Mouse (Mus musculus) CD8-positive naive resting alpha-beta T cell, adult 2 months (primary cell): Measurements from ENCODE around the gene Pi16.
"Not testable (repeated sequence)": the region's sequence is repeated elsewhere in the genome, so short reads cannot be mapped to it uniquely, and the experiment has no call there.

Experiments used
- DNase-seq, 2 experiments: peaks; one replicate each; pipeline ENCODE4 v3.0.0; 2022; ENCODE audit warnings: low read depth in 2 of 2, low spot score in 2 of 2

Gene Pi16

DNA sequence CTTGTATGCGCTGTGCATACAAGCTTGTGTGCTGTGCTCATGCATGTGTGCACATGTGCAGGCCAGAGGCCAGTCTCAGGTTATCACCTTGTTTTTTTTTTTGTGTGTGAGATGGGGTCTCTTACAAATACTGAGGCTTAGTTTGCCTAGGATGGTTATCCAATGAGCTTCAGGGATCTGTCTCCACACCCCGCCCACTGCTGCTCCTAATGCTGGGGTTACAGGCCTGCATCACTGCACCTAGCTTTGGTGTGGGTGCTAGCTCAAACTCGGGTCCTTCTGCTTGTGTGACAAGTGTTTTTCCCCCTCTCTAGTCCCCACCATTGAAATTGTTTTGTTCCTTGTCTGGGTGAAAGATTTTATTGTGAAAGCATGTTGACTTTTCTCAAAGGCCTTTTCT lies 12.7 kb downstream of the Pi16 start:
- no peak for DNase-seq

DNA sequence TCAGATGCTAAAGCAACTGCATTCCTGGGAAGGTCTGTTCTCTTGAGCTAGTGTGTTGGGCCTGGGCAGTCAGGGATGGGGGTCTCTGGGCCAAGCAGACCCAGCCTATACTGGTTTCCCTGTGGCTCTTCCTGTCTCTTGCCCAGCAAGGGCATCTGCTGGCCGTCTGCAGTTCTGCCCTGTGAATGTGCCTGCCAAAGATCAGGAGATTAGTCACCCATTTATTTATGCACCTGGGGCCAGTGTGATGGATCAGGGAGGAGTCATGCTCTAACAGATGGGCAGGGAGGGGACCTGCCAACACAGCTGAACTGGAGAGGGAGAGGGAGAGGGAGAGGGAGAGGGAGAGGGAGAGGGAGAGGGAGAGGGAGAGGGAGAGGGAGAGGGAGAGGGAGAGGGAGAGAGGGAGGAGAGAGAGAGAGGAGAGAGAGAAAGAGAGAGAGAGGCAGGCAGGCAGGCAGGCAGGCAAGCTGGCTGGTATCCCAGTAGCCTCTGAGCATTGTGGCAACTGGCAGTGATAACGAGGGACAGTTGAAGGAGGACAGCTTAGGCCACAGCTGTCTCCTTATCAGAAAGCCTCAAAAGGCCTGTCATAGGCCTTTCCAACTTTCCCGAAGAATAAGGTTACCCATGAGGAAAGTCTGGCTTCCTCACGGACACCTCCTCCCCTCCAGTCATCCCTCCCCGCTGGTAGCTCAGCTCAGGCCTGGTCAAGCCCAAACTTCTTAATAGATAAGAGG lies 13.4 kb downstream of the Pi16 start:
- DNase-seq = no peak

DNA sequence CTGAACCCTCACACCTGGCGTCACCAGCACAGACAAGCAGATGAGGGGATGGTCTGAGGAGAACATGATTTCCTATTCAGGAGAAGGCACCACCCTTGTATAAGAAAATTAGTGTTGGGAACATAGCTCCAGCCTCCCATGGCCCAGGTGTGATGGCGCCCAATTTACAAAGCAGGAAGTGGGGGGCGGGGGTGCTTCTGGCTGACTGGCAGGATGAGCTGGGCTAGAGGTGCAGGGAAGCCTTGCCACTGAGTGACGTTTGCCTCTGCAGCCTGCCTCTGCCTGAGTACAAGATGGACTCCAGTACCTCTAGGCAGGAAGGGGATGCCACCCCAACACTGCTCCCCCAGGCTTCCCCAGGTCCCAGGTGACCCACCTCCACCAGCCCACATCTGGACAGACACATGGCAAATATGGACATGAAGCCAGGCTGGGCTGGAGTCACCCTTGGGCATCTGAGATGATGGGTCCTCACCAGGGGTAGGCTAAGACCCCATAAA lies 14.8 kb downstream of the Pi16 start:
- no peak for DNase-seq

DNA sequence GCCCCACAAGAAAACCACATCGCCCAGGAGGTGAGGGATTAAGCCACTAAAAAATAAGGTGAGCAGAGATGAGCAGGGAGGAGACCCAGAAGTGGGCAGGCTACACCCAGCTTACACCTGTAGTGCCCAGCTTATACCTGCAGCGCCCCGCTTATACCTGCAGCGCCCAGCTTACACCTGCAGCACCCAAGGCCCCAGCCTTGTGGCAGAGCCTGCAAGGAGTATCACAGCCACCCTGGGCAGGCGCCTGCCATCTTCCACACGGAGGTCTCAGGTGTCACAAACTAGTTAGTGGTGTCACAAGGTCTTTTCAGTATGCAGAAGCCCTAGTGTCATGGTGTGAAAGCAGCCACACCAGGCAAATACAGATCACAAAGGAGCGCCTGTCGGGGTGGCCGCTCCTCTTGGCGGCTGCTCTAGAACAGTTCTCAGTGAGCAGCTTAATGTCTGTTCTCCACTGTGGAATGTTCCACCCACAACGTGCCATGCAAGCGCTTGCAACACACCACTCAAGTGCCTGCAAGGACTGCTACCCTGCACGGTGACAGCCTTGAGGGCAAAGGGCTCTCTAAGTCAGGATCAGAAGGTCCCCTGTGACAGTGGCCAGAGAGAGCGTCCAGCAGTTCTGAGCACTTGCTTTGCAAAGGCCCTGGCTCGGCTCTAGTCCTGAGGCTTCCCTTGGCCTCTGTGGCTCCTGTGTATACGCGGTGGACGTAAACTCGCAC lies 18.9 kb downstream of the Pi16 start:
- DNase-seq = no peak

DNA sequence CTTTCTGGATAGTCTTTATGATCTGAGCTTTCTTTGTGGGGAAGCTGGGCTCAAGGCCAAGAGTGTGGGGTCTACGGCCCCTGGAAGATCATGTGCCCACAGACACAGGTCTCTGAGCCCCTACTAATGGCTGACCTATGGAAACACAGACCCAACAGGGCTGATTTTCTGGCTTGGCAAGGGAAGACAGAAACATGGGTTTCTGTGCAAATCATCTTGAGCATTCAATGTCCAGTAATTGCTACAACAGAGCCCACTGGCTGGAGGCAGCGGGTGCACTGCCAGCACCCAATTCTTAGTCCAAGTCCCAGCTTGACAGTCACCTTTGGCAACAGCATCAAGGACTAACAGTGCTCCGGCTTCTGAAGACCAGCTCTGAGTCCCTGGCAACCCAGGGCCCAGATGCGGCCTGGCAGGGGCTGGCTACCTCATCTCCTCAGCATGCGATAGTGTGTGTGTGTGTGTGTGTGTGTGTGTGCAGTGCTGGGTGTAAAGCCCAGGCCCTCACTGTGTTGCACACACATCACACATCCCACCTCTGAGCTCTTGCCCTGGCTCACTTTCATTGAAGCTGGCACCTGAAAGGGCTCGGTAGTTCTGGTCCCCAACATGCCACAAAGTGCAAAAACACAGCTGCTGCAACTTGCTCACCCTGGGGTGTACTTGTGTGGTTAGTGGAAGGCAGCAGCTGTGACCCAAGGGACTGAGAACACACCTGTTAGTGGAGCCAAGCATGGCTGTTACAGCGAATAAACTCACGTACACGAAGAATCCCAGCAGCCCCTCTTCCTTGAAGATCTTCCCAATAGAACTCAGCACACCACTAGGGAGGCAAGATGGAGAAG lies 20.7 kb downstream of the Pi16 start:
- no peak for DNase-seq

DNA sequence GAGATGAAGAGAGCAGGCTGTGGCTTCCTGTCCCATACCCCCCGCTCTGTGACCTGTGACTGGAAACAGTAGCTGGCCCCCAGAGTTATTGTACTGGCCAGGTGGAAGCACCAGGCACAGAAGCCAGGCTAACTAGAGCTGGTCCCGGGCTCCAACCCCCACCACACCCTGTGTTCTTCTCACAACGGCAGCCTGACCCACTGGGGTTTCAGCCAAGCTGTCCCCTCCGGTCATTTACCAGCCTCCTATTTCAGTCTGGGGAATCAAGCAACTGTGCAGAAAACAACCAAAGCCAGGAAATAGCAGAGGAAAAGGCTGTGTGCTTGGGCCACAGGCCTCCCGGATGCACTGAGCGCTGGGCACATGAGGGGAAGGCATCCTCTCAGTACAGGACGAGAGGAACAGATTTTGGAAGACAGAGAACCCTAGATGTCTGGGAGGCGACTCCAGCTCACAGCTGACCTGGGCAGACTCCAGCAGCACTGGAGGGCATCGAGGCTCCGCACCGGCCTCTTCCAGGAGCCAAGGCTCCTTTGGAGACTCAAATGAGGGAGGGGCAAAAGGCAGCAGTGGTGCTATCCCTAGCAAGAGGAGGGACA lies 21.8 kb downstream of the Pi16 start:
- DNase-seq = no peak

DNA sequence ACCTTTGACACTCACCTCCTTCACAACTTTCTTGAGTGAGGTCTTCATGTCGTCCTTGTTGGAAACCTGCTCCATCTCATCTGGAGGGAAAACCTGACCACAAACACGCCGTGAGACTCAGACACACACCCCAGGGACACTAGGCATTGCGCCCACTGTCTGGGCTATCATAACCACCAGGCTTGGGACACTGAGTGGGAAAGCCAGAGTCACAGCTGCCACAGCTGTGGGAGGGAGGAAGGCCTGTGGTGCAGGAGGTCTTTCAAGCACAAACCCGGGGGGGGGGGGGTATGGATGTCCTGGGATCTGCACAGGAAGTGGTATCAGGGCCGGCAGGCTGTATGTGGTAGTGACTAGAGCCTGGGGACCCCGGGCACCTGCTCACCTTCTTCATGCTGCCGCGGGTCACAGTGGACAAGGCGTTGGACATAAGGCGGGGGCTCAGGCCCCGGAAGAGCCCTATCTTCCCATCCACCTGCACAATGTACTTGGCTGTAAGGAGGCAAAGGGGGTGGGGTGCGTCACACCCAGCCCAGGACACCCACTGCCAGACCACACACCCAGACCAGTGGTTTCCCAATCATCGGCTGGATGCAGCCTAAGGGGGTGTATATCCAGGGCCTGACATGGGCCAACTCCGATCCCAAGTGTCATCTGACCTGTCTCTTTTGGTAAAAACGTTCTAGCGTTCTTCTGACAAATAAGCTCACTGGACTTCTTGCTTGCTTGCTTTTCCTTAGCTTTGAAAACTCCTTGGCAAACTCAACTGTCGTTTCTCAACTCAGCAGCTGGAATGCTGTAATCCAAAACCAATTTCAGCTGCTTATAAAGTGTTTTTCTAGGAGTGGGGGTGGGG lies 23.2 kb downstream of the Pi16 start:
- DNase-seq = no peak

DNA sequence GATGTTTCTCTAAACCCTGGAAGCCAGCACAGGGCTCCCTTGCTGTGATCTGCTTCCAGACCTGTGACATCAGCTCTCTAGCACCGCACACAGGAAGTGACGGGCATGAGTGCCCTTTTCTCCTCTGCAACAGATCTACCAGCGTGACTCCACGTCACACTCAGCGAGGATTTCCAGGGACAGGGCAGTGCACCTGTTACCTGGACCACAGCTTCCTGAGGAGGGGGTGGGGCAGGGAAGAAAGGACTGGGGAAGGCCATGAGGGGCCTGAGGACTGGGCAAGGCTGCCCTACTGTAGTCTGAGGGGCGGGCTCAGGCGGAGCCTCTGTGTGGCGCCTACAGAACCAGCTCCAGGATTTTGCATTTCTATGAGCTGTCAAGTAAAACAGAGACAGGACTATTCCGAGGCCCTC lies 24.1 kb downstream of the Pi16 start:
- DNase-seq = peak in 1 of 2 experiments; percentile 32

DNA sequence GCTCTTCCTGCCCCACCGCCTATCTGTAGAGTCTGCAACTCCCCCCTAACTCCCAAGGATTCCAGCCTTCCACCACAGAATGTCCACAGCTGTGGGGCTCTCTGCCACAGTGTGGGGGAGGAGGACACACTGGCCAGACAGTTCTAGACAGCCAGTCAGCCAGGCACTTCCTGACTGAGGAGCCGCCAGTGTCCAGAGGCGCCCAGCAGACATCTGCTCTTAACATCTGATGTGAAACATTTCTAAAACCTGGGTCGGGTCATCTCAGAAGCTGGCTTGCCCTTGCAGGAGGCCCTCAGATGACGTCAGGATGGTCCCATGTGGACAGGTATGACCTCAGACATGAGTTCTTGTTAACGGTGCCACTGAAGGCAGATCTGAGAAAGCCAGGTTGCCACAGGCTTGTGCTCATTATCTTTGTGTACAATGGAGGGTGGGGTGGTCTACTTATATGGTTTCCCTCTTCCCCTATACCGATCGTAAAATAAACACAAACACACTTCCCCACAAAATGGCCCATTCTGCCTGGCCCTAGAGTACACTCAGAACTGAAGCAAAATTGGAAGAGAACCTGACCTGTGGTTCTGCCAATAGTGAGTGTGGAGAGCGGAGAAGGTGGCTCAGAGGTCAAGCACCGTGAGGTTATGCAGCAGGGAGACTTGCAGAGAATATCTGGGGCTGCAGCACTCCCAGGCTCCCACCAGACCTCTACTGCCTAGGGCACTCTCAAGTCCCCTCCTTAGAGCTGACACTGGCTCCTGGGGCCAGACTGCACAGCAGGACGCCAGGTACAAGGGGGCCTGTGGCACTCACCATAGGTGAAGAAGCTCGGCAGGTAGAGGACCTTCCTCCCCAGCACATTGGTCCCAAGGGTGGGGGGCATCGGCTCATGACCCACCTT lies 24.8 kb downstream of the Pi16 start:
- no peak for DNase-seq

DNA sequence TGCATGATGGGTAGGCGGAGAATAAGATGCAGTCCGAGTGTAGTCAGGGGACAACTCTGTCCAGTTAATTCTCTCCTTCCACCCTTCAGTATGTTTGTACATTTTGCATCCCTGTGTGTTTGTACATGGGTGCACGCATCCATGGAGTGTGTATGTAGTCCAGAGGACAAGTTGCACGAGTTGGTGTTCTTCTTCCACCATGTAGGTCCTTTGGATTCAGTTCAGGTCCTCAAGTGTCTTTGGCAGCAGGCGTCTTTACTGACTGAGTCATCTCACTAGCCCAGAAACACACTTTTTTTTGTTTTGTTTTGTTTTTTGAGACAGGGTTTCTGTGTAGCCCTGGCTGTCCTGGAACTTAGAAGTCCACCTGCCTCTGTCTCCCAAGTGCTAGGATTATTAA lies 25.8 kb downstream of the Pi16 start:
- DNase-seq = no peak

DNA sequence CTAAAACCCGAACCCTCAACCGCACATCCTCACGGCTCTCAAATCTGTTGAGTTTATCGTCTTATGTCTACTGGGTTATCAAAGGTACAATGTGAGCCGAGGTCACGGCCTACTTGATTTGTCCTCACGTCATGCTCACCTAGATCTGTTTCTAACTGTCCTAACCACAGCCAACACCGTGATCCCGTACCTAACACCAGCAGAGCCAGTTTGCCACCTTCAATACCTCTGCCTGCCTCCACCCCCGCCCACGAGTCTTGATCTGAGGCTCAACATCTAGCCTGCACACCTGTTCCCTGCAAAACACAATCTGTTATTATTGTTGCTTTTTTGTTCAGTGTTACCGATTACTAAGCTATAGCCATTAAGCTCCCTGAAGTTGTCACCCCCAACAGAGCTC lies 27.8 kb downstream of the Pi16 start:
- DNase-seq = no peak

DNA sequence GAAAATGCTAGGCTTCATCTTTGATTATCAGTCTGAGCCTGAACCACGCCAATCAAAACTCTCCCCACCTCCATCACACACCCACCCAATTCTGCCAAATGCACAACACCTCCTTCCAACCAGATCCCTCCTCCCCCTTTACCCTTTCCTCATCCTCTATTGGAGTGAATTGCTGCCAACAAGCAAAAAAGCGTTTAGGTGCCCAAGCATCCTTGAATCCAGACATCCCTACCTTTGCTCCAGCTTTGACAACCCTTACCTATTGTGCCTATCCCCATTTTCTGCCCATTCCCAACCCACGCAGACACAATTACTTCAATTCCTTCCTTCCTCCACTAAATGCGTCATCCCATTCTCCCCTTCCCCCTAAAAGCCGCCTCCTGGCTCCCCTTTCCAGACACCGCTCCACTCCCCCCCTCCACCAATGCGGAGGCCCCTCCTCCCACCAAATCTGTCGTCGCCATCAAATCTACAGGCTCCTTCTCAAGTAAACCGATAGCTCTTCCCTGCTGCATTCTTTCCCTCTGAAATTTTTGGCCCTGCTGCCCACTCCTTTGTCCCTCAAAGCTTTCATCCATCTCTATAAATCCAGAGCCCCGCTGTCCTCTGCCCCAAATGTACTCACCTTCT lies 29.1 kb downstream of the Pi16 start:
- DNase-seq = peak in 1 of 2 experiments; percentile 14

DNA sequence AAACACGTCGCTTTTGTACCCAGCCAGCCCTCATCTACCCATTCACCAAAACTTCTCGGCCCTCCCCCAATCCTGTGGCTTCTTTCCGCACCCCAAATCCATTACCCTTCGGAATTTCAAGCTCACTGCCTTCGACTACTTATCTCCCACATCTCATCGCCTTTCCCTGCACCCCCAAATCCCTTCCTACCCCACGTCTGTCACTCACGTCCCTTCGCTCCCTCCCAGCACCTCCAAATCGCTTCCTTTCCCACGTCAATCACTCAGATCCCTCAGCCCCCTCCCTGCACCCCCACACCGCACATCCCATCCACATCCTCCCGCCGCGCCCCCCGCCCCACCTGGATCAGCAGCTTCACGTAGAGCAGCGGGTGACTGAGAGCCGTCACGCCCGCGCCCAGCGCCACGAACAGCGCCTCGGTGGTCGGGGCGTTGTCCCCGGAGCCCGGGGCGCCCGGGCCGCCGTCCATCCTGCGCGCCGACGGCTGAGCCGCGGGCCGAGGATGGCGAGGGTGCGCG lies 29.7 kb downstream of the Pi16 start:
- DNase-seq = no peak

DNA sequence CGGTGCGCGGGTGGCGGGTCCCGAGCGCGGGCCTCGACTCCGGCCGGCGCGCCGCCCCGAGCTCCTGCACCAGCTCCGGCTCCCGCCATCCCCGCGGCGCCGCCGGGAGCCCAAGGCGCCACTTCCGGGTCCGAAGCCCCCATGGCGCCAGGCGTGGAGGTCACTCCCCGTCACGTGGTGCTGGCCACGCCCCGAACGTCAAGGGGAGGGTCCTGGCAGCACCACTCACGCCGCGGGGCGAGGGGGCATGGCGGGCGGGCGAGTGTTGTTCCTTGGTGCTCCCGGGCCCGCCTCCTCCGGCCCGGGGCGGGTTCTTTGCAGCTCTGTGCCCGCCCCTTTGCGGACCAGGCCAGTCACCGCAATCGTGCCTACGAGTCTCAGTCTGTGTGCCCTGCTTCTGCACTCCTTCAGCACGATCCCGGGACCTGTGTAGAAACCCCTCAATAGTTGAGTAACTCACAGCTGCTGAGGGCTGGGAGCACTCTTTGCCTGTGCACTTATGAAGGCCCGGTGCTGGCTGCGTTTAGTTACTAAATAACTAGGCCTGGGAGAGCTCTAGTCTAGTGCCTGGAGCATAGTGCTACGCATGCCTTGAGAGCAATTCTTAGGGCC lies 30.3 kb downstream of the Pi16 start, which contains the start of gene Mtch1:
Gene Mtch1, minus strand, starts transcription at position 290 of the 612 bp plus-strand sequence.
- DNase-seq = peak; percentile 89 to 95

DNA sequence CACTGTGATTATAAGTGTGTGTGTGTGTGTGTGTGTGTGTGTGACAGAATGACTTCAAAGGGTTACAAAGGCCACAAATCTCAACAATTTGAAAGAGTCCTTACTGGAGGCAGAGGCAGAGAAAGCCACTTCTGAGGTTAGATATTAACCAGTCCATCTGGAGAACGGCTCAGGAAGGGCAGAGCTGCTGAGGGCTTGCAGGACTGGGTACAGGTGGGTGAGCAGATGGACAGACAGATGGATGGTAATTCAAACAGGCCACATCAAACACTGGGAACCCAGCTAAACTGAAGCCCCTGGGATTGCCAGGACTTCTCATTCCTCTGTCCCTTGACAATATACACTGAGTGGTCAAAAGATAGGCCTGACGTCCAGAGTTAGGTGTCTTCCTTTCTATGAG lies 31.5 kb downstream of the Pi16 start:
- no peak for DNase-seq

DNA sequence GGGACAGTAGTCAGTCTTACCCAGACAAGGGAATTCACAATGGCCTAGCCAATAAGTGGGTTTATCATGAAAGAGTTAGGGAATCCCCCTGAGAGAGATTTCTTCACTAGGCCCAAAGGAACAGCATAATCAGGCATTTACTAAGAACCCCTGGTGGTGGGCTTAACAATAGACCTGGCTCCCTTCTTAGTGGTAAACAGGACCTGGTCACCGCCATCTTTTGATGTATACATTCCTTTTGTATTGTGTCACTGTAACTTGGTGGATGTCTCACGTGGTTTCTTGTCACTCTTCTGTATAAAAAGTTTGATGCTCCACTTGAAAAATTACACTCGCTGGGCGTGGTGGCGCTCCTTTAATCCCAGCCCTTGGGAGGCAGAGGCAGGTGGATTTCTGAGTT lies 33.6 kb downstream of the Pi16 start:
- DNase-seq = not testable (repeated sequence)

DNA sequence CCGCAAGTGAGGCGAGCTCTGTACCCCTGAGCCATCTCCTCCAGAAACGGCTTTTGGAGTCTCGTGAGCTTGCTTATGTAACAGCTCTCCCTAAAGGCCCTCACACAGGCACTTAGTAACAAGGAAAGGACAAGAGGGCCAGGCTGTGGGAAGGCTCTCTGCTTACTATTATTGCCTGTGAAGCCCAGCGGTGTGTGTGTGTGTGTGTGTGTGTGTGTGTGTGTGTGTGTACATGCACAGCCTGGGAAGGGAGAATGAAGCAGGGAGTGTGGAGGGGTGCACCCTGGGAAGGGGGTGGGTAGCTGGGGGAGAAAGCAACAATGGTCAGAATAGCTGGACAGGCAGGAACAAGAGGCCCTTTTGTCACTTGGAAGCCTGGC lies 38.0 kb downstream of the Pi16 start:
- no peak for DNase-seq

DNA sequence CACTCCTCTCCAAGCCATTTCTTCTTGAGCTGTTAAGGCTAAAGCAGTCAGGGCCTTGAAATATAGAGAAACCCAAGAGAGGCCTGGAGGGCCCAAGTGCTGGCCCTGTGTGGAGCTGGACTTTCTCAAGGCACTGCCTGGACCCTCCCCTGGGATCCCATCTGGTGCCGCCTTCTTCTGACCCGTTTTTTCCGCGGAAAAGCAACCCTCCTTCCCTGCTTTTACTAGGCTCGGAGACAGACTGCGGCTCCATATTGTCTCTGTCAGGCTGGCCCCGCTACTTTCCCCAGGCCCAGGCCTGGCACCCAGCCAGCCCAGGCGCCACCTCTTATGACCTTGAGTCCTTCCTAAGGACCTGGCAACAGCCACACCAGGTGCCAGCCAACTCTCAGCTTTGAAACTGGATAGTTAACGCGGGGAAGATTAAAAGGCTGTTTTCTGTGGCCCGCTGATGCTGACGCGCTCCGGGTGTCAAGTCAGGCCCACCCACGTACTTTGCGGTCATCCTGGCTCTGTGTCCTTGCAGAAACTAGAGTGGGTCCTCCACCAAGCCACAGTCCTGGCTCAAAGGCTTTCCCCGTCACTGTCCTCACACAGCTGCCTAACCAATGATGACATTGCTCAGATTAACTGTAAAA lies 38.5 kb downstream of the Pi16 start:
- DNase-seq = no peak
